Mouse (Mus musculus) cerebellum, postnatal 10 days (tissue): ENCODE measurements around the gene Klk8.

Source experiments
- DNase-seq, 2 experiments: peaks; one replicate each; pipeline ENCODE4 v3.0.0; 2021; ENCODE audit warnings: mixed read lengths in 2 of 2

The Klk8 gene

GRCm38 (mm10) chr7:43797333-43797769, at the start of gene Klk8:
Gene Klk8, plus strand, starts transcription at chr7:43797577.
- DNase-seq, result peak in 1 of 2 experiments; percentile 25

- peak in 1 of 2 experiments; percentile 7 for DNase-seq
Measured at GRCm38 (mm10) chr7:43747788-43748187, 49.6 kb upstream of the Klk8 start.

DNA sequence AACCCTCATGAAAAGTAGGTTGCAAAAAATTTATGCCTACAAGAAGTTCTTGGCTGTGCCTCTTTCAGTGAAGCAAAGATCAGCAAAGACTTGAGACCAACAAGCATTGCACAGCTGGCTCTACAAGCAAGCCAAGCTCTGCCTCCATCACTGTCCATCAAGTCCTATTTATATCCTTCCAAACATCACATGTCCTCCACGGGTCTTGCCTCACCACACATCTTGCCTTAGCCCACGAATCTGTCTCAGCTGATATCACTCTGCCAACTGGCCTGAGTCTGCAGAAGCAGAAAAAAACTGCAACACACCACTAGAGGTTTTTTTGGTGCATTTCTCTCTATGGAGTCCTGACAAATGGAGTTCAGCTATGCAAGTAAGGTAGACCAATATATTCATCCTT, 44.6 kb upstream of the Klk8 start:
- DNase-seq, result no peak

DNA sequence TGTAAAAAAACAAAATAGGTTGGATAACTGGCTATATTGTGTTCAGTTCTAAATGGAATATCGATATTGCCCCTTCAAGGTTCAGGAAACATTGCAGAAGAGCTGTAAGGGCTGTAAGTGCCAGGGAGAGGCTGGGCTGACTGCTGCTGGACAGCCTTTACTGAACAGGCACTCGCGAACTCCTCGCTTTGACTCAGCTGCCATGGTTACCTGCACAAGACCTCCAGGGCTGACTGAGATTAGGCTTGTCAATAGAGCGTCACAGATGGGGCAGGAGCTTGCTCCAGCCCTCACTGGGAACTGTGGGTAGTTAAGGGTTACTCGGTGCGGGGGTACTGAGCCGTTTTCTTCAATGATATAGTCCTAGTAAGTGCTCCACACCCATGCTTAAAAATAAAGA, 30.9 kb upstream of the Klk8 start:
- no peak for DNase-seq

DNA sequence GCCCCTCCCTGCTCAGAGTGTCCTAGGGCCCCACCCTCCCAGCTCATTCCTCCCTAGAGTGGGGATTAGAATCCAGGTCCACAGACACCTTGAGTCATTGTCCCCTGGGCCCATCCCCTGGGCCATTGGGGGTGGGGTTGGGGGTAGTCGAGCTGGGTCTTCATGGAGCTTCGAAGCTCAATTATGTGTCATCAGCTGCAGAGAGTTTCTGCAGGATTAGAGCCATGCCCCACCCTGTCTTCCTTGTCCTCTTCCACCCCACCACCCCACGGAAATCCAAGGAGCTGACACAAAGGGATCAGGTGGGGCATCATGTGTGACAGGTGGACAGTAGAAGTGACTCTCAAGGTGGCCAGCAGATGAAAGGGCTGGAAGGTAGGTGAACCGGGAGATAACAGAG, 28.8 kb upstream of the Klk8 start, which contains the start of gene Klk12:
Klk12 (plus strand) TSS at position 301 of the 400 bp plus-strand sequence.
- DNase-seq, result no peak

DNA sequence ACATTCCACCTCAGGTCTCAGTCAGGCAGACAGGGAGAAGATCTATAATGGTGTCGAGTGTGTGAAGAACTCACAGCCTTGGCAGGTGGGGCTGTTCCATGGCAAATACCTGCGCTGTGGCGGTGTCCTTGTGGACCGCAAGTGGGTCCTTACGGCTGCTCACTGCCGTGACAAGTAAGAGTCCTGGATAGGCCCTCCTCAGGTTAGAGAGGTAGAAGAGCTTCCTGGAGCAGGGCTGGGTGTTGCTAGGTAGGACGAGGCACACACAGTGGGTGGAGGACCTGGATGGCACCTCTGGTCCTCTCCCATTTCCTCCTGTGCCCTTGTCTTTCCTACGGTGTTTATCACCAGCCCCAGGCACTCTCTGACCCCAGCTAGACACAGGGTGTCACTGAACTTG, 27.7 kb upstream of the Klk8 start:
- DNase-seq, result no peak

GRCm38 (mm10) chr7:43770701-43771100, 26.7 kb upstream of the Klk8 start:
- DNase-seq, result no peak

DNA sequence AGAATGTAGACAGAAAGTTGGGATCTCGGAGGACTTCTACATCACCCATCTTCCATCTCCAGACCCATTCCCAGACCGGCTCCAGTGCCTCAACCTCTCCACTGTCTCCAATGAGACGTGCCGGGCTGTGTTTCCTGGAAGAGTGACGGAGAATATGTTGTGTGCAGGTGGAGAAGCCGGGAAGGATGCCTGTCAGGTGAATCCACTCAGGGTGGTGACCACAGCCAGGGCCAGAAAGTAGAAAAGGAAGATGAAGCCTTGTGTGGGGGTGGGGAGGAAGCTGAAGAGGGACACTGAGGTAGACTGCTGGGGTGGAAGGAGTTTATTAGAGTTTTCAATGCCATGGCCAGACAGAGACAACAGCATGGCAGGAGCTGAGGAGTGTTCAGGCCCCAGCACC, 25.5 kb upstream of the Klk8 start:
- no peak for DNase-seq

- no peak for DNase-seq
Measured at GRCm38 (mm10) chr7:43772901-43773300, 24.5 kb upstream of the Klk8 start.

- no peak for DNase-seq
Measured at GRCm38 (mm10) chr7:43774364-43774763, 23.0 kb upstream of the Klk8 start, which contains the start of gene Klk11. Gene Klk11, plus strand, starts transcription at chr7:43774604.

GRCm38 (mm10) chr7:43774802-43775201, 22.6 kb upstream of the Klk8 start:
- no peak for DNase-seq

- DNase-seq, result no peak
Measured at GRCm38 (mm10) chr7:43775311-43776057, 21.9 kb upstream of the Klk8 start.

DNA sequence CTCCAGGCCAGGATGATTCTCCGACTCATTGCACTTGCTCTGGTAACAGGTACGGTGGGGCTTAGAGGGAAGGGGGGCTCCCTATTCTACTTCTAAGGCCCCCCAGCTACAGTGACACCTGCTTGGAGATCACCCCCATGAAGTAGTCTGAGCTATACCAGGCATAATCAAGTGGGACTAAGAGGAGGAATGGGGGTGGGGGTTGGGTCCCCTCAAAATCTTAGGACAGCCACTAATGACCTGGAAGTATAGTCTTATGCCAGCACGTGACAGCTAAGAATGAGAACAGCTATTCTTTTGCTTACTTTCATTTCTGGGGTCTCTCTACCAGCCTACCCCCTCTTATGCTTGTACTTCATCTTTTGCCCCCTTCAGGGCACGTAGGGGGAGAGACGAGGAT, 20.9 kb upstream of the Klk8 start:
- DNase-seq, result no peak

- no peak for DNase-seq
Measured at GRCm38 (mm10) chr7:43777423-43777822, 20.0 kb upstream of the Klk8 start.

- no peak for DNase-seq
Measured at GRCm38 (mm10) chr7:43778176-43778970, 19.0 kb upstream of the Klk8 start.

GRCm38 (mm10) chr7:43780241-43780640, 17.1 kb upstream of the Klk8 start:
- no peak for DNase-seq

DNA sequence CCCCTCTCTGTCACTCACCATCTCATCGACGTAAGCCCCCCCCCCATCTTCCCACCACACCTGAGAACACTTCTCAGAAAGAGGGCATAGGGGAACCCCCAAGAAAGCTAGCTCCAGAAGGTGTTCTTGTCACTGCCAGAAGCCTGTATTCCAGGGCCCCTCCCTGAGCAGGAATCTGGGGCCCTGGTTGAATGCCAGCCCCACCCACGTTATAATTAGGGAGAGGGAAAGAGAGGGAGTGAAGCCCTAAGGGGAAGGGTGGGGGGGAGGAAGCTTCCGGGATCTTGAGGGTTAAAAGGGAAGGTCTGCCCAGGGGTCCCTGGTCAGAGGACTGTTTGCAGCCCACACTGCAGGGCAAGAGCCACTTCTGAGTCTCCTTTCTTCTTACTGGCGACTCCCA, 16.6 kb upstream of the Klk8 start, which contains the start of gene Klk10:
Klk10 (plus strand) TSS at position 290 of the 400 bp plus-strand sequence.
- no peak for DNase-seq

GRCm38 (mm10) chr7:43781541-43781940, 15.8 kb upstream of the Klk8 start:
- no peak for DNase-seq

GRCm38 (mm10) chr7:43782275-43783265, 14.8 kb upstream of the Klk8 start:
- peak; percentile 79 to 83 for DNase-seq

DNA sequence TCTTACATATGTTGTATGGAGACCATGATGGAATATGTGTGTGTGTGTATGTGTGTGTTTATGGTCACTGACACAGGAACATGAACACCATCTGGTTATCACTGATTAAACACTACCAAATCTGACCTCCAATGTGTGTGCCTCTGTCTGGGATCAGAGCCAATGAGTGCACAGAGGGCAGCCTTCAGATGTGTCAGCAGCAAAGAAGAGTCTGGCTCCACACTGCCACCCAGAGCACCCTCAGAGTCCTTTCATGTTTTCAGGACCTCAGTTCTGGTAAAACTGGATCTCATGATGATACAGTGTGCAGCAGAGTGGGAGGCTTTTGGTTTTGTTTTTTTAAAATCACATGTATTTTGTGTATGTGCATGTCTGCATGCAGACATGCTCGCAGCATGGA, 12.1 kb upstream of the Klk8 start:
- DNase-seq, result no peak

DNA sequence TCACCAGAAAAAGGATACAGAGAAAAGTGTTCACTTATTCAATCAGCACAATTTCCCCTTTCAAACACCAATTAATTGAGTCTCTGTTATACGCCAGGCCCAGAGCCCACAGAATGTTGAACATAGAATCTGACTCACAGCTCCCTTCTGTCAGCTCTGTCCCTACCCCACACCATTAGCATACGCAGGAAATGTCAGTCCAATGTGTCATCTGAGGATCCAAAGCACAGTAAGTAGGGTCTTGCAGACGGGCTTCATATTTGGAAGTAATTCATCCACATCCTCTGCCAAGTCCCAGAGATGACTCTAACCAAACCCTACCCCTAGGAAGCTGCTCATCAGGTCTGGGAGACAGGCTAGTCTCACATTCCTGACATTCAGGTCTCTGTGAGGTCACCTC, 9.3 kb upstream of the Klk8 start:
- DNase-seq, result no peak

DNA sequence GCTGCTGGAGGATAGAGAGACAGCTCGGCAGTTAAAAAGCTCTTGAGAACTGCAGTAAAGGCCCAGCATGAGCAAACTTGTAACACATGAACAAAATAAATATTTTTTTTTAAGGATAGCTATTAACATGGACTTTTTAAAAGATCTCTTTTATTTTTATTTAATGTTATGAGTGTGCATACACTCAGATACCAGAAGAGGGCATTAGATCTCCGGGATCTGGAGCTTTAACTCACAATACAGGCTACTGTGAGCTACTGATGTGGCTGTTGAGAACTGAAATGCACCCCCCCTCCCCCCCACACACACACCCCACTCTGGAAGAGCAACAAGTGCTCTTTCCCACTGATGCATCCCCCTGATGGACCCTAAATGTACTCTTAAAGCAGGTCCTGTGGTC, 8.1 kb upstream of the Klk8 start:
- no peak for DNase-seq

GRCm38 (mm10) chr7:43791591-43791990, 5.8 kb upstream of the Klk8 start, which contains the start of gene Klk9:
Gene Klk9, plus strand, starts transcription at chr7:43791891.
- DNase-seq, result no peak
